Mouse (Mus musculus) left cerebral cortex, adult 8-10 months (tissue): ENCODE results near the gene Melk. TPM values are rescaled to one million over a fixed set of nuclear protein-coding genes. Genes with fewer than 3 reads are reported as not detected.

Experiments
- DNase-seq, 2 experiments: peaks; one replicate each; pipeline ENCODE4 v3.0.0; 2022; ENCODE audit warnings: low spot score in 2 of 2
- total RNA-seq, 4 experiments: library from RNA; stranded (reverse); gene quantifications; 2 replicates each; pipeline ENCODE4 v1.2.4; 2022

The Melk gene
- total RNA-seq, result 1 to 10 TPM in 2 of 4 experiments, under 1 TPM in 2; 0.80 to 1.1 (median 0.95) TPM

- DNase-seq, result no peak
Measured at GRCm38 (mm10) chr4:44300781-44301750, at the start of gene Melk. Melk (plus strand) TSS chr4:44300876.

GRCm38 (mm10) chr4:44251521-44251920 is 49.2 kb upstream of the Melk start:
- DNase-seq, result peak in 1 of 2 experiments; percentile 28

- peak in 1 of 2 experiments; percentile 39 for DNase-seq
Measured at GRCm38 (mm10) chr4:44251966-44252916, 48.4 kb upstream of the Melk start.

- DNase-seq, result no peak
Measured at GRCm38 (mm10) chr4:44253191-44253590, 47.5 kb upstream of the Melk start.

- DNase-seq, result no peak
Measured at GRCm38 (mm10) chr4:44254579-44254978, 46.1 kb upstream of the Melk start.

- DNase-seq, result no peak
Measured at GRCm38 (mm10) chr4:44259126-44259525, 41.5 kb upstream of the Melk start.

- DNase-seq, result no peak
Measured at GRCm38 (mm10) chr4:44260244-44260643, 40.4 kb upstream of the Melk start.

GRCm38 (mm10) chr4:44265500-44265899 is 35.2 kb upstream of the Melk start:
- no peak for DNase-seq

- no peak for DNase-seq
Measured at GRCm38 (mm10) chr4:44267437-44267836, 33.2 kb upstream of the Melk start.

GRCm38 (mm10) chr4:44269376-44269817 is 31.3 kb upstream of the Melk start:
- DNase-seq, result peak in 1 of 2 experiments; percentile 42

- no peak for DNase-seq
Measured at GRCm38 (mm10) chr4:44271134-44271533, 29.5 kb upstream of the Melk start.

- no peak for DNase-seq
Measured at GRCm38 (mm10) chr4:44281597-44282265, 18.9 kb upstream of the Melk start.

- peak; percentile 28 to 46 for DNase-seq
Measured at GRCm38 (mm10) chr4:44292534-44292933, 8.1 kb upstream of the Melk start.

- DNase-seq, result no peak
Measured at GRCm38 (mm10) chr4:44295837-44296236, 4.8 kb upstream of the Melk start.

GRCm38 (mm10) chr4:44306585-44306984 is 5.9 kb downstream of the Melk start:
- peak in 1 of 2 experiments; percentile 61 for DNase-seq

GRCm38 (mm10) chr4:44310429-44310828 is 9.8 kb downstream of the Melk start:
- DNase-seq, result no peak

GRCm38 (mm10) chr4:44310911-44311310 is 10.2 kb downstream of the Melk start:
- DNase-seq, result no peak

GRCm38 (mm10) chr4:44316270-44316809 is 15.7 kb downstream of the Melk start:
- DNase-seq, result no peak

GRCm38 (mm10) chr4:44320448-44320847 is 19.8 kb downstream of the Melk start:
- no peak for DNase-seq

GRCm38 (mm10) chr4:44322124-44322523 is 21.4 kb downstream of the Melk start:
- DNase-seq, result peak in 1 of 2 experiments; percentile 45

- DNase-seq, result no peak
Measured at GRCm38 (mm10) chr4:44325453-44325852, 24.8 kb downstream of the Melk start.
